Mouse (Mus musculus) heart, adult 2 months (tissue): ENCODE data around the gene Sema4c. TPM values are rescaled to one million over a fixed set of nuclear protein-coding genes. Genes with fewer than 3 reads are reported as not detected.

Experiments
- DNase-seq, 2 experiments: peaks; one replicate each; pipeline ENCODE4 v3.0.0; 2021
- H3K27ac ChIP-seq: fragments of 200-600 bp; 2 replicates; pipeline ENCODE4 v1.8.1; 2022
- H3K27me3 ChIP-seq: fragments of 200-500 bp; 2 replicates; pipeline ENCODE4 v1.6.1; 2012; ENCODE audit warnings: mild to moderate bottlenecking, low read length, inconsistent platforms, mixed read lengths; ENCODE audit not compliant: control insufficient read depth, insufficient read depth
- H3K36me3 ChIP-seq: fragments of 200-500 bp; 2 replicates; pipeline ENCODE4 v1.6.1; 2012; ENCODE audit warnings: low read length, inconsistent platforms; ENCODE audit not compliant: control insufficient read depth, insufficient read depth
- H3K4me1 ChIP-seq: fragments of 200-500 bp; 2 replicates; pipeline ENCODE4 v1.6.1; 2011; ENCODE audit warnings: low read length; ENCODE audit not compliant: control insufficient read depth, insufficient read depth
- H3K4me3 ChIP-seq: fragments of 200-600 bp; 2 replicates; pipeline ENCODE4 v1.8.1; 2022
- H3K79me2 ChIP-seq: fragments of 200-500 bp; replicated peaks from 2 replicates; pipeline ENCODE4 v1.6.1; 2012; ENCODE audit warnings: mild to moderate bottlenecking, inconsistent platforms, low read length, moderate library complexity, mixed read lengths; ENCODE audit not compliant: control insufficient read depth, insufficient read depth
- H3K9ac ChIP-seq: fragments of 200-500 bp; 2 replicates; pipeline ENCODE4 v1.6.1; 2012; ENCODE audit warnings: low read depth, mild to moderate bottlenecking, control low read depth, inconsistent platforms, low read length, mixed read lengths
- CTCF ChIP-seq: fragments of 200-600 bp; IDR thresholded peaks from 2 replicates; pipeline ENCODE4 v1.8.1; 2022; ENCODE audit warnings: antibody characterized with exemption, mild to moderate bottlenecking, moderate library complexity
- EP300 ChIP-seq: fragments of 200-500 bp; IDR thresholded peaks from 2 replicates; pipeline ENCODE4 v1.6.1; 2011; ENCODE audit warnings: low read depth, low read length, control low read depth; ENCODE audit not compliant: insufficient read depth
- POLR2A ChIP-seq: fragments of 200-500 bp; IDR thresholded peaks from 2 replicates; pipeline ENCODE4 v1.6.1; 2011; ENCODE audit warnings: mild to moderate bottlenecking, low read depth, low read length, control low read depth; ENCODE audit not compliant: insufficient read depth
- WGBS: fragments of 180-500 bp; shearing (Covaris S2); methylation state at CpG from one replicate; pipeline ENCODE4 v1.1.7; 2018; 5-methylcytosine and 5-hydroxymethylcytosine counted together
- intact Hi-C: fragments of 180-260 bp; cut with DNase I; formaldehyde crosslinking; loops from one replicate; pipeline ENCODE4 v1.15.1; 2025
- polyA plus RNA-seq: library from polyadenylated mRNA; depleted of rRNA; stranded (reverse); fragments of >200 nt; gene quantifications from 2 replicates; pipeline ENCODE4 v1.2.3, GENCODE M21; 2012
- total RNA-seq, 2 experiments: library from RNA; stranded (reverse); gene quantifications; 2 replicates each; pipeline ENCODE4 v1.2.3; 2021

Gene Sema4c
- total and polyA plus RNA-seq, 3 experiments: 10.6 to 12.7 (median 11.1) TPM

DNA sequence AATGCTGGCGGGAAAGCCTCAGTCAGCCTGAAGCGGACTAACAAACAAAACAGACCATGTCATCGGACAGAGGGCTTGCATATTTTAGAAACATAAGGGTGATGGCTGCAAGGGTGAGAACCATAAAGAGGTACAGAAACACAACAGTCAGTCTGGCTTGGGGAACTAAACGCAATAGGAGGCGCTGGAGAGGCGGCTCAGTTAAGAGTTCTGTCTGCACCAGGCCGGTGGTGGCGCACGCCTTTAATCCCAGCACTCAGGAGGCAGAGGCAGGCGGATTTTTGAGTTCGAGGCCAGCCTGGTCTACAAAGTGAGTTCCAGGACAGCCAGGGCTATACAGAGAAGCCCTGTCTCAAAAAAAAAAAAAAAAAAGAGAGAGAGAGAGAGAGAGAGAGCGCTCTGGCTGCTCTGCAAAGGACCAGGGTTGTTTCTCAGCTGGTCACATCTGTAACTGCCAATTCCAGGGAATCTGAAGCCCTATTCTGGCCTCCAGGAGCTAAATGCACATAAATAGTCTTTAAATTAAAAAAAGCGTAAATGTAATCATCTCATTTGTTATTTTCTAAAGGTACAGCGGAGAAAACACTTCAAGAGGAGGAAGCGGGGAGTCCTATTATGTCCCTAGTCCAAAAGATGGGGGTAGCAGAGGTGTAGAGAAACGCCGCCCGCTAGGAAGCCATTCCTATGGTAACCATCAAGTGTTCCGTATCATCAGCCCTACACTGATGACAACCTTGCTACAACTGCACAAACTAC lies 12.1 kb downstream of the Sema4c start:
- H3K4me1 ChIP-seq: peaks cover 3% of the 10 kb centered on the region
- H3K27me3 ChIP-seq: no peaks in the 10 kb centered on the region
- H3K4me3 ChIP-seq: peak overlapping the region; percentile 76
- H3K36me3 ChIP-seq: no peaks in the 10 kb centered on the region
- H3K27ac ChIP-seq: no peak overlapping the region; the same call in 1 of the 2 replicates
- H3K9ac ChIP-seq: peak overlapping the region; percentile 9; the same call in 1 of the 2 replicates
- DNase-seq: peak in 1 of 2 experiments; percentile 42
- WGBS: 64% methylated on average over 19 of the region's 19 CpGs
- intact Hi-C loops: no loop called here
- TF ChIP-seq POLR2A (no peak), EP300 (no peak), CTCF (peak; percentile 50)
- no peaks in the 10 kb centered on the region for H3K79me2 ChIP-seq

GRCm38 (mm10) chr1:36545382-36545781 lies 12.8 kb downstream of the Sema4c start:
- 68% methylated on average over 2 of the region's 2 CpGs for WGBS
- Histone ChIP-seq H3K27me3 (no peaks in the 10 kb centered on the region), H3K9ac (no peak overlapping the region), H3K4me1 (peaks cover 3% of the 10 kb centered on the region), H3K36me3 (no peaks in the 10 kb centered on the region), H3K4me3 (no peak overlapping the region), H3K79me2 (no peaks in the 10 kb centered on the region), H3K27ac (no peak overlapping the region)
- intact Hi-C loops: no loop called here
- TF ChIP-seq CTCF: no peak
- TF ChIP-seq POLR2A: no peak
- TF ChIP-seq EP300: no peak
- no peak for DNase-seq

GRCm38 (mm10) chr1:36542925-36543324 lies 15.2 kb downstream of the Sema4c start:
- no peak for DNase-seq

GRCm38 (mm10) chr1:36541844-36542243 lies 16.3 kb downstream of the Sema4c start:
- Histone ChIP-seq H3K36me3 (no peaks in the 10 kb centered on the region), H3K4me3 (no peak overlapping the region), H3K27me3 (no peaks in the 10 kb centered on the region), H3K9ac (no peak overlapping the region), H3K27ac (no peak overlapping the region), H3K4me1 (no peaks in the 10 kb centered on the region), H3K79me2 (no peaks in the 10 kb centered on the region)
- TF ChIP-seq CTCF (no peak), EP300 (no peak), POLR2A (no peak)
- DNase-seq: no peak
- intact Hi-C loops: no loop called here
- WGBS: 94% methylated on average over 16 of the region's 16 CpGs

More at GRCm38 (mm10) chr1:36542925-36543324, 15.2 kb downstream of the Sema4c start:
- no peak overlapping the region for H3K4me3 ChIP-seq
- H3K4me1 ChIP-seq: peaks cover 3% of the 10 kb centered on the region
- H3K27me3 ChIP-seq: no peaks in the 10 kb centered on the region
- no peak overlapping the region for H3K27ac ChIP-seq
- H3K36me3 ChIP-seq: no peaks in the 10 kb centered on the region
- H3K9ac ChIP-seq: no peak overlapping the region
- intact Hi-C loops: no loop called here
- H3K79me2 ChIP-seq: no peaks in the 10 kb centered on the region
- WGBS: 92% methylated on average over 9 of the region's 9 CpGs
- no peak for TF ChIP-seq CTCF
- TF ChIP-seq POLR2A: no peak

DNA sequence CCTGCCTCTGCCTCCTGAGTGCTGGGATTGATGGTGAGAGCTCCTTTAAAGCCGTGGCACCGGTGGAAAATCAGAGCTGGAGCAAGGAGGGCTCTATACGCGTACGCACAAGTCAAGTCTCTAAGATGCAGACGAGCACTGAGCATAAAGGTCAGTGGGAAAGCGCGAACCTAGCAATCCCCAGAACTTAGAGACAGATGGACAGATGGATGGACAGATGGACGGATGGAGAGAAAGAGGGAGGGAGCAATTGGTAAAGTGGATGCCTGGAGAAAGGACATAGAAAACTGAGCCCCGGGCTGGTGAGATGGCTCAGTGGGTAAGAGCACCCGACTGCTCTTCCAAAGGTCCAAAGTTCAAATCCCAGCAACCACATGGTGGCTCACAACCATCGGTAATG lies 17.3 kb downstream of the Sema4c start:
- H3K36me3 ChIP-seq: no peaks in the 10 kb centered on the region
- H3K4me1 ChIP-seq: peaks cover 2% of the 10 kb centered on the region; the same call in 1 of the 2 replicates
- no peak overlapping the region for H3K9ac ChIP-seq
- no peak overlapping the region for H3K27ac ChIP-seq
- H3K27me3 ChIP-seq: no peaks in the 10 kb centered on the region
- 94% methylated on average over 12 of the region's 12 CpGs for WGBS
- H3K79me2 ChIP-seq: no peaks in the 10 kb centered on the region
- intact Hi-C loops: no loop called here
- TF ChIP-seq EP300 (no peak), POLR2A (no peak), CTCF (no peak)
- H3K4me3 ChIP-seq: no peak overlapping the region
- no peak for DNase-seq

- no peaks in the 10 kb centered on the region for H3K36me3 ChIP-seq
- H3K9ac ChIP-seq: no peak overlapping the region
- no peak for TF ChIP-seq POLR2A
- TF ChIP-seq EP300: no peak
- TF ChIP-seq CTCF: no peak
- peak overlapping the region; percentile 68 for H3K27ac ChIP-seq
- intact Hi-C loops: no loop called here
- 94% methylated on average over 11 of the region's 11 CpGs for WGBS
- no peak overlapping the region for H3K4me3 ChIP-seq
- no peaks in the 10 kb centered on the region for H3K27me3 ChIP-seq
- no peak for DNase-seq
- H3K4me1 ChIP-seq: peaks cover 3% of the 10 kb centered on the region; the same call in 1 of the 2 replicates
- H3K79me2 ChIP-seq: no peaks in the 10 kb centered on the region
Observed at GRCm38 (mm10) chr1:36540132-36540531, 18.0 kb downstream of the Sema4c start.
